Mouse (Mus musculus) intestine, embryonic 16.5 days (tissue): ENCODE data around the gene Por. TPM values are rescaled to one million over a fixed set of nuclear protein-coding genes. Genes with fewer than 3 reads are reported as not detected.
A peak's percentile ranks its signal among the peaks of the same experiment; 100 is the strongest.

Experiments used
- ATAC-seq: fragments of 200-750 bp; cut with Nextera tagmentation; 2 replicates; pipeline ENCODE4 v1.8.0; 2017; ENCODE audit warnings: moderate TSS enrichment, moderate library complexity
- H3K27ac ChIP-seq: fragments of 300-500 bp; sonication (generic); 2 replicates; pipeline ENCODE4 v1.5.1; 2014; ENCODE audit warnings: mild to moderate bottlenecking, low read length
- H3K27me3 ChIP-seq: fragments of 300-500 bp; sonication (generic); replicated peaks from 2 replicates; pipeline ENCODE4 v1.6.1; 2014; ENCODE audit warnings: low read length, control low read depth, mixed read lengths; ENCODE audit not compliant: control insufficient read depth, insufficient read depth
- H3K36me3 ChIP-seq: fragments of 300-500 bp; sonication (generic); 2 replicates; pipeline ENCODE4 v1.6.1; 2014; ENCODE audit warnings: low read length, control low read depth; ENCODE audit not compliant: control insufficient read depth, insufficient read depth
- H3K4me1 ChIP-seq: fragments of 300-500 bp; sonication (generic); 2 replicates; pipeline ENCODE4 v1.6.1; 2014; ENCODE audit warnings: low read length, control low read depth, mixed read lengths; ENCODE audit not compliant: control insufficient read depth, insufficient read depth
- H3K4me2 ChIP-seq: fragments of 300-500 bp; sonication (generic); 2 replicates; pipeline ENCODE4 v1.6.1; 2014; ENCODE audit warnings: low read depth, low read length, control low read depth
- H3K4me3 ChIP-seq: fragments of 300-500 bp; sonication (generic); 2 replicates; pipeline ENCODE4 v1.5.1; 2014; ENCODE audit warnings: mild to moderate bottlenecking, low read length
- H3K9ac ChIP-seq: fragments of 300-500 bp; sonication (generic); 2 replicates; pipeline ENCODE4 v1.6.1; 2014; ENCODE audit warnings: low read depth, low read length
- H3K9me3 ChIP-seq: fragments of 300-500 bp; sonication (generic); 2 replicates; pipeline ENCODE4 v1.6.1; 2016; ENCODE audit warnings: low read length, control low read depth; ENCODE audit not compliant: control insufficient read depth
- WGBS: fragments of 180-500 bp; shearing (Covaris S2); extraction: QIAGEN DNeasy Blood & Tissue Kit; methylation state at CpG from one replicate; pipeline ENCODE4 v1.1.7; 2014; 5-methylcytosine and 5-hydroxymethylcytosine counted together
- microRNA-seq: library from miRNA; unstranded; fragments of <30 nt; microRNA quantifications from one replicate; pipeline ENCODE4, GENCODE M21; 2016
- polyA plus RNA-seq: library from polyadenylated mRNA; unstranded; fragments of >200 nt; fragmentation: Nextera tagmentation; extraction: Ambion mirVana; gene quantifications from 2 replicates; pipeline ENCODE4 v1.2.1, GENCODE M21; 2015

The Por gene
- polyA plus RNA-seq, 1 experiment from 2014 or later, result 111 TPM

DNA sequence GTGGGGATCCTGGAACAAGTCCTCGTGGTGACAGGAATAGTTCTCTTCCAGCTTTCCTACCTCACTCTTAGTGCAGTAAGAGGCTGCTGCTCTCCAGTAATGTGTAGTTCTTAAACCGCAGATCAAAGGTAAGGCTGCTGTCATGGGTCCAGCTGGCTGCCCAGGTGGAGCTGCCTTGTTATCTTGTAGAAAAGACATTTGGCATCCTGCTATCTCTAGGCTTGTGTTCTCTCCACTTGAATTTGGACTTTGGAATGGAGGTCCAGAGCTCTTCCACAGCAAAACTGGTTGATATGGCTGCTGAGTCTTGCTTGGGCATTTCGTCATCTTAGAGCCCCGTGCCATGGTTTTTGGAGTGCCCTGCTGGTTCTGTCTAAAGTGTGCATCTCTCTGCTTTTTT lies 113.1 kb downstream of the Por start:
- WGBS, result 86% methylated on average over 4 of the region's 4 CpGs
- Histone ChIP-seq H3K9me3 (no peaks in the 10 kb centered on the region), H3K36me3 (peaks cover 52% of the 10 kb centered on the region), H3K27ac (0 out of 2 replicates have a peak overlapping the region, but pooled peaks have one; percentile 38), H3K4me3 (no peak overlapping the region), H3K27me3 (no peaks in the 10 kb centered on the region), H3K9ac (no peak overlapping the region), H3K4me1 (peaks cover 14% of the 10 kb centered on the region), H3K4me2 (0 out of 2 replicates have a peak overlapping the region, but pooled peaks have one; percentile 5)
- ATAC-seq, result no peak

Small RNA genes within 50 kb of the gene (microRNA-seq; reads per million reads assigned to microRNA genes)
- not detected for gene Mir7034

Other genes starting within 250 kb of the Por start
- 15.0 and 15.3 TPM in 2 replicates for gene Hip1, start 124.9 kb upstream of the Por start, polyA plus RNA-seq
- not detected in 2 replicates for gene Ccl26, start 106.5 kb upstream of the Por start, polyA plus RNA-seq
- 34.3 and 34.5 TPM in 2 replicates for gene Ccl24, start 97.0 kb upstream of the Por start, polyA plus RNA-seq
- gene Rhbdd2, start 37.4 kb upstream of the Por start, polyA plus RNA-seq, result 32.1 and 32.4 TPM in 2 replicates
- gene Tmem120a, start 74.4 kb downstream of the Por start, polyA plus RNA-seq, result 65.1 and 65.8 TPM in 2 replicates
- 0.21 and 0.35 TPM in 2 replicates for gene Styxl1, start 108.4 kb downstream of the Por start, polyA plus RNA-seq
- gene Mdh2, start 108.4 kb downstream of the Por start, polyA plus RNA-seq, result 873 and 892 TPM in 2 replicates
- 2.6 and 3.1 TPM in 2 replicates for gene Srrm3, start 136.9 kb downstream of the Por start, polyA plus RNA-seq
- gene Hspb1, start 217.9 kb downstream of the Por start, polyA plus RNA-seq, result 112 and 114 TPM in 2 replicates